Mouse (Mus musculus) MEL (cell line): ENCODE data around the gene 6820408C15Rik.
A peak's percentile ranks its signal among the peaks of the same experiment; 100 is the strongest.

ENCODE experiments used
- CHD1 ChIP-seq: IDR thresholded peaks from 2 replicates; pipeline ENCODE4 v1.6.1; 2012; ENCODE audit warnings: low read depth, mild to moderate bottlenecking, inconsistent platforms, low read length, improper control_type of control experiment
- CTCF ChIP-seq, 3 experiments: IDR thresholded peaks in 2 of 3; conservative IDR thresholded peaks in 1 of 3; 2 replicates each; pipeline ENCODE4 v1.5.1; 2011 to 2012; ENCODE audit warnings: low read length in 3 of 3, low read depth in 2 of 3, mild to moderate bottlenecking in 2 of 3, improper control_type of control experiment in 1 of 3, inconsistent platforms in 1 of 3, mixed read lengths in 1 of 3, moderate library complexity in 1 of 3; ENCODE audit not compliant: control insufficient read depth in 1 of 3, insufficient read depth in 1 of 3, poor library complexity in 1 of 3, severe bottlenecking in 1 of 3
- MAX ChIP-seq: IDR thresholded peaks from 2 replicates; pipeline ENCODE4 v1.6.1; 2011; ENCODE audit warnings: low read length, improper control_type of control experiment
- MEF2A ChIP-seq: IDR thresholded peaks from 2 replicates; pipeline ENCODE4 v1.6.1; 2014; ENCODE audit warnings: low read depth, mild to moderate bottlenecking, inconsistent platforms, low read length, improper control_type of control experiment; ENCODE audit not compliant: poor library complexity, insufficient replicate concordance, severe bottlenecking; ENCODE audit errors: extremely low read depth
- POLR2A ChIP-seq, 2 experiments: IDR thresholded peaks; 2 replicates each; pipeline ENCODE4 v1.6.1; 2011 to 2012; ENCODE audit warnings: low read length in 2 of 2, mild to moderate bottlenecking in 2 of 2, control low read depth in 1 of 2, improper control_type of control experiment in 1 of 2, low read depth in 1 of 2, moderate library complexity in 1 of 2; ENCODE audit not compliant: control insufficient read depth in 1 of 2, insufficient read depth in 1 of 2, poor library complexity in 1 of 2
- RCOR1 ChIP-seq: IDR thresholded peaks from 2 replicates; pipeline ENCODE4 v1.6.1; 2012; ENCODE audit warnings: low read depth, mild to moderate bottlenecking, inconsistent platforms, low read length, improper control_type of control experiment
- SIN3A ChIP-seq: IDR thresholded peaks from 2 replicates; pipeline ENCODE4 v1.6.1; 2012; ENCODE audit warnings: low read length, improper control_type of control experiment, inconsistent platforms

- peak; percentile 22 to 83 (median 79); a peak in 4 of 6 replicates for TF ChIP-seq CTCF (IDR thresholded peaks at IDR 0.05 in 2 of 3, conservative IDR thresholded peaks at IDR 0.05 in 1 of 3; ENCODE audit: control insufficient read depth in 1 of 3, insufficient read depth in 1 of 3, low read depth in 2 of 3, low read length in 3 of 3, poor library complexity in 1 of 3, severe bottlenecking in 1 of 3)
- TF ChIP-seq MEF2A = no peak
- no peak for TF ChIP-seq POLR2A (IDR thresholded peaks at IDR 0.05; ENCODE audit: control insufficient read depth in 1 of 2, insufficient read depth in 1 of 2, low read depth in 1 of 2, low read length in 2 of 2, poor library complexity in 1 of 2)
- no peak for TF ChIP-seq CHD1
- TF ChIP-seq SIN3A = no peak
- TF ChIP-seq RCOR1 = no peak
- TF ChIP-seq MAX = no peak
These were observed 55.6 kb downstream of the 6820408C15Rik start for GRCm38 (mm10) chr2:152470973-152471372.
